Mouse (Mus musculus): ENCODE measurements at regions not wholly inside any gene's neighbourhood (a gene's known extent, or its start where the extent isn't known, plus 50 kb on each side); places are given as distances from the start of the nearest gene placed in this dataset.

DNA sequence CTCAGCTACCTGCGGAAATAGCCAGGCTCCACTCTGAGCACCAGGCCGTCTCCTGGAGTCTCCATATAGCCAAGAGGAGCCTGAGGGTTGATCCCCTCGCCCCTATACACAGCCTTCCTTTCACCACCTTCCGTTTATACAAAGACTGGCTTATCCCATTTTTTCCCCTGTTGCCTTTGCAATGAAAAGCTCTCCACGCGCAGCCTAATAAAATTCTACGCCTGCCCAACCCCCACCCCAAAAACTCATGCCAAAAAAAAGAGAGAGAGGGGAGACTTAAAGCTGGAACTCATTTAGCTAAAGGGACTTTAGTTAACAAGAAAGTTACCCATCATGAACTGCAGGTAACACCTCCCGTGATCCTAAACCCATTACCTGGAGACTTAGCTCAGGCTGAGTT is 762.5 kb downstream of the Kcnj2 start:
- Histone ChIP-seq H3K9ac (ENCODE audit: low read depth, low read length) (no peak overlapping the region), H3K27me3 (ENCODE audit: control insufficient read depth, insufficient read depth, low read length) (no peaks in the 10 kb centered on the region), H3K27ac (replicated peaks; ENCODE audit: insufficient read depth, low read depth, low read length) (no peak overlapping the region), H3K4me3 (ENCODE audit: insufficient read depth, low read depth, low read length) (no peak overlapping the region), H3K79me2 (ENCODE audit: control insufficient read depth, insufficient read depth, low read length) (no peaks in the 10 kb centered on the region), H3K36me3 (ENCODE audit: control insufficient read depth, insufficient read depth, low read length) (no peaks in the 10 kb centered on the region), H3K4me1 (ENCODE audit: control insufficient read depth, insufficient read depth, low read length) (no peaks in the 10 kb centered on the region)
- no peak for DNase-seq (ENCODE audit: extremely low read depth, low read depth, low spot score)
- 80% methylated on average over 8 of the region's 8 CpGs for WGBS
- TF ChIP-seq POLR2A (IDR thresholded peaks at IDR 0.05; ENCODE audit: extremely low read depth, insufficient read depth, low read length) (no peak), CTCF (IDR thresholded peaks at IDR 0.05; ENCODE audit: low read depth, low read length) (no peak)

DNA sequence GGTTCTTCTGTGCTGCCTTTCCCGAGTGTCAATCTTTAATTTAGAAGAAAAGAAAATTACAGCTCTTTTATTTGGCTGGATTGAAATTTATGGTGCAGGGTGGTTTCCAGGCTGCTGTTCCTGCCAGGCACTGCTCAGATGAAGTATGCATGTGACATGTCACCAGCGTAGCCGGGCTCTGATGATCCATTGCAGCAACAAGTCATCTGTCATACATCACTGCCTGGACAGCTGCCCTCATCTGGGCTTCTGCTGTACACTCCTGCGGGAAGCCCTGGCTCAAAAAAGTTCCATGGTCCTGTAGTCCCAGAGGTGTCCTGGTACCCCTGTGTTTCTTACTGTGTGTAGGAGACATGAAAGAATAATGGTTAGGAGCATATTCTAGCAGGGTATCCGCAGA is 773.0 kb downstream of the Kcnj2 start:
- H3K4me3 ChIP-seq (ENCODE audit: insufficient read depth, low read depth, low read length) = no peak overlapping the region
- no peaks in the 10 kb centered on the region for H3K79me2 ChIP-seq (ENCODE audit: control insufficient read depth, insufficient read depth, low read length)
- 73% methylated on average over 5 of the region's 5 CpGs for WGBS
- DNase-seq (ENCODE audit: extremely low read depth, low read depth, low spot score) = no peak
- H3K4me1 ChIP-seq (ENCODE audit: control insufficient read depth, insufficient read depth, low read length) = no peaks in the 10 kb centered on the region
- no peak overlapping the region for H3K9ac ChIP-seq (ENCODE audit: low read depth, low read length)
- no peak for TF ChIP-seq POLR2A (IDR thresholded peaks at IDR 0.05; ENCODE audit: extremely low read depth, insufficient read depth, low read length)
- no peak for TF ChIP-seq CTCF (IDR thresholded peaks at IDR 0.05; ENCODE audit: low read depth, low read length)
- no peak overlapping the region for H3K27ac ChIP-seq (replicated peaks; ENCODE audit: insufficient read depth, low read depth, low read length)
- H3K36me3 ChIP-seq (ENCODE audit: control insufficient read depth, insufficient read depth, low read length) = no peaks in the 10 kb centered on the region
- no peaks in the 10 kb centered on the region for H3K27me3 ChIP-seq (ENCODE audit: control insufficient read depth, insufficient read depth, low read length)

DNA sequence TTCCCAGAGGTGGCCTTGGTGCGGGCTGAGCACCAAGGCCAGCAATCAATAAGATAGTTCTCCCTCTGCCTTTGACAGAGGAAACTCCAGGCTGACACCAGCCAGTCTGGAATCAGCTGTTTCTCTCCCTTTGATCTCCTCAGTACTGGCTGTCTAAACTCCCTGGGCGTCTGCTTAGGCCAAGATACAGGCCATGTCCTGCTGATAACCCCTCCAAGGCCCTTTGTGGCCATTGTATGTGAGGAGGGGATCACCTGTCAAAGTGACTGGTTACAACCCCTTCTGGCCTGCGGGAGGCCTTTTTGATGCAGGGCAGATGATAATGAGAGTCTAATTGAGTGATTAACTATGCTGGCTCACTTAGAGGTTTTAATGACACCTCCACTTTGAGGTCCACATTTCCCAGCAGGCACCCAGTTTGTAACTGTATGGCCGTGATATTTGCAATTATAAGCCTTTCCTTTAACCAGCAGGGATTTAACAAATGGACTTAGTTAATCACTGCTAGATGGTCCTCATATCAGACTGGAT is 777.8 kb downstream of the Kcnj2 start:
- no peak overlapping the region for H3K4me3 ChIP-seq (ENCODE audit: insufficient read depth, low read depth, low read length)
- H3K4me1 ChIP-seq (ENCODE audit: control insufficient read depth, insufficient read depth, low read length) = no peaks in the 10 kb centered on the region
- H3K9ac ChIP-seq (ENCODE audit: low read depth, low read length) = no peak overlapping the region
- no peak overlapping the region for H3K27ac ChIP-seq (replicated peaks; ENCODE audit: insufficient read depth, low read depth, low read length)
- WGBS = 41% methylated on average over 4 of the region's 4 CpGs
- no peaks in the 10 kb centered on the region for H3K79me2 ChIP-seq (ENCODE audit: control insufficient read depth, insufficient read depth, low read length)
- TF ChIP-seq CTCF (IDR thresholded peaks at IDR 0.05; ENCODE audit: low read depth, low read length) (no peak), POLR2A (IDR thresholded peaks at IDR 0.05; ENCODE audit: extremely low read depth, insufficient read depth, low read length) (no peak)
- no peaks in the 10 kb centered on the region for H3K27me3 ChIP-seq (ENCODE audit: control insufficient read depth, insufficient read depth, low read length)
- DNase-seq (ENCODE audit: extremely low read depth, low read depth, low spot score) = no peak
- H3K36me3 ChIP-seq (ENCODE audit: control insufficient read depth, insufficient read depth, low read length) = no peaks in the 10 kb centered on the region

DNA sequence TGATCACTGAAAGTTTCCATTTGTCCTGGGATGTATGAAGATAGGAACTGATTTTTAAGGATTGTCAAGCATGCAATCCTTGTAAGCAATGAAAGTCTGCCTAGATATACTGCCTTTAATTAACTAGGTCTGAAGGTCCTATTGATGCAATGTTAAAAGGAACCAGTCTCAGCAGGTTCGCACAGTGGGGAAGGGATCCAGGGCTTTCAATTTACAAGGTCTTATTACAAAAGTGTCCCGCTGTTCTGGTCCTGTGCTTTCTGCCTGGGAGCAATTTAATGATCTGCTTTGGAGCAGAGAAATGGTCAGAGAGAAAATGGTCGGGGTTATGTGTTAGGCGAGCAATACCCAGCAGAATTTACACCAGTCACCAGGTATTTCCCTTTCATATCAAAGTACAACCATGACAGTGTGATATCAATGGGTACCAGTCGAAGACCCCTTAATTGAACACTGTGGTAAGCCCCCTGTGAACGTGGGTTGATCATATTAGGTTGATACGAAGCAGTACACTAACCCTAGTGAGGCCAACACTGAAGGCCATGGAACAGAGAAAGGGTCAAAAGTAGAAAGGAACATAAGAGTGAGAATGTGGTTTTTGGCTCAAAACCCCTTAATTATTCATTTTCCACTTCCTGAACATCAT is 778.5 kb downstream of the Kcnj2 start:
- H3K4me1 ChIP-seq (ENCODE audit: control insufficient read depth, insufficient read depth, low read length) = no peaks in the 10 kb centered on the region
- no peaks in the 10 kb centered on the region for H3K36me3 ChIP-seq (ENCODE audit: control insufficient read depth, insufficient read depth, low read length)
- DNase-seq (ENCODE audit: extremely low read depth, low read depth, low spot score) = no peak
- no peak for TF ChIP-seq POLR2A (IDR thresholded peaks at IDR 0.05; ENCODE audit: extremely low read depth, insufficient read depth, low read length)
- TF ChIP-seq CTCF (IDR thresholded peaks at IDR 0.05; ENCODE audit: low read depth, low read length) = no peak
- H3K79me2 ChIP-seq (ENCODE audit: control insufficient read depth, insufficient read depth, low read length) = no peaks in the 10 kb centered on the region
- H3K9ac ChIP-seq (ENCODE audit: low read depth, low read length) = no peak overlapping the region
- no peak overlapping the region for H3K27ac ChIP-seq (replicated peaks; ENCODE audit: insufficient read depth, low read depth, low read length)
- no peak overlapping the region for H3K4me3 ChIP-seq (ENCODE audit: insufficient read depth, low read depth, low read length)
- 59% methylated on average over 7 of the region's 7 CpGs for WGBS
- no peaks in the 10 kb centered on the region for H3K27me3 ChIP-seq (ENCODE audit: control insufficient read depth, insufficient read depth, low read length)

DNA sequence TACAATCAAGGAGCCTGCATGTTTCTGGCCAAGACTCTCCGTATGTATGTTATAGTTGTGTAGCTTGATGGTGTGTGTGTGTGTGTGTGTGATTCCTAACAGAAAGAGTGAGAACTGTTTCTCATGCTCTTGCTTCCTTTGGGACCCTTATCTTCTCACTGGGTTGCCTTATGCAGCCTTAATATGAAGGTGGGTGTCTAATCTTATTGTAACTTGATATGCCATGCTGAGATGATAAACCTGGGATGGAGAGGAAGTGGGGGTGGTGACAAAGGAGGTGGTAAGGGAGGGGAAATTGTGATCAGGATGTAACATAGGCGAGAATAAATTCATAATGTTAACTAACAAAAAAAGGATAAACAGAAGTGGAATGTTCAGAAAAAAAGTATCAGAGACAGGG is 791.3 kb downstream of the Kcnj2 start:
- TF ChIP-seq CTCF (IDR thresholded peaks at IDR 0.05; ENCODE audit: low read depth, low read length) = no peak
- no peak for TF ChIP-seq POLR2A (IDR thresholded peaks at IDR 0.05; ENCODE audit: extremely low read depth, insufficient read depth, low read length)
- WGBS = 66% methylated on average over 2 of the region's 2 CpGs

DNA sequence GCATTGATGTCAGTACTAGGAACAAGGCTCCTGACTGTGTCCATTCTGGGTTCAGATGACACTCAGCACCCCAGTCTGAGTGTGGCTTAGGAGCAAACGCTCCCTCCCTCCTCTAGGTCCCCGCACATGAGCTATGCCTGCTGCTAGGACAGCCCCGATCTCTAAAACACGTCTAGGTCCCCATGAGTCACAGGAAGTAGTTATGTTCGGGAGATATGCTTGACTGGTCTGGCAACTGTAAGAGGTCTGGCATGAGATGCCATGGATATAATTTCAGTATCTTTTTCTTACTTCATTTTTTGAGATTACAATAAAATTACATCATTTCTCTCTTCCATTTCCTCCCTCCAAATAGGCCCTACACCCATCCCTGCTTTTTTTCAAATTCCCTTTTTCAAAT is 792.1 kb downstream of the Kcnj2 start:
- TF ChIP-seq POLR2A (IDR thresholded peaks at IDR 0.05; ENCODE audit: extremely low read depth, insufficient read depth, low read length) = no peak
- no peak for TF ChIP-seq CTCF (IDR thresholded peaks at IDR 0.05; ENCODE audit: low read depth, low read length)
- no peak overlapping the region for H3K4me3 ChIP-seq (ENCODE audit: insufficient read depth, low read depth, low read length)
- no peaks in the 10 kb centered on the region for H3K27me3 ChIP-seq (ENCODE audit: control insufficient read depth, insufficient read depth, low read length)
- H3K27ac ChIP-seq (replicated peaks; ENCODE audit: insufficient read depth, low read depth, low read length) = no peak overlapping the region
- H3K79me2 ChIP-seq (ENCODE audit: control insufficient read depth, insufficient read depth, low read length) = no peaks in the 10 kb centered on the region
- no peak for DNase-seq (ENCODE audit: extremely low read depth, low read depth, low spot score)
- no peak overlapping the region for H3K9ac ChIP-seq (ENCODE audit: low read depth, low read length)
- no peaks in the 10 kb centered on the region for H3K4me1 ChIP-seq (ENCODE audit: control insufficient read depth, insufficient read depth, low read length)
- H3K36me3 ChIP-seq (ENCODE audit: control insufficient read depth, insufficient read depth, low read length) = no peaks in the 10 kb centered on the region
- 72% methylated on average over 5 of the region's 5 CpGs for WGBS

More for the DNA sequence above, 791.3 kb downstream of the Kcnj2 start:
- H3K4me1 ChIP-seq (ENCODE audit: control insufficient read depth, insufficient read depth, low read length) = no peaks in the 10 kb centered on the region
- H3K79me2 ChIP-seq (ENCODE audit: control insufficient read depth, insufficient read depth, low read length) = no peaks in the 10 kb centered on the region
- H3K27ac ChIP-seq (replicated peaks; ENCODE audit: insufficient read depth, low read depth, low read length) = no peak overlapping the region
- H3K4me3 ChIP-seq (ENCODE audit: insufficient read depth, low read depth, low read length) = no peak overlapping the region
- no peak for DNase-seq (ENCODE audit: extremely low read depth, low read depth, low spot score)
- H3K36me3 ChIP-seq (ENCODE audit: control insufficient read depth, insufficient read depth, low read length) = no peaks in the 10 kb centered on the region
- H3K9ac ChIP-seq (ENCODE audit: low read depth, low read length) = no peak overlapping the region
- no peaks in the 10 kb centered on the region for H3K27me3 ChIP-seq (ENCODE audit: control insufficient read depth, insufficient read depth, low read length)
